Mouse (Mus musculus) kidney, adult 2 months (tissue): ENCODE results near the gene Grin2d. TPM values are rescaled to one million over a fixed set of nuclear protein-coding genes. Genes with fewer than 3 reads are reported as not detected.
"Not testable (repeated sequence)": the region's sequence is repeated elsewhere in the genome, so short reads cannot be mapped to it uniquely, and the experiment has no call there.

Experiments
- DNase-seq: peaks from one replicate; pipeline ENCODE4 v3.0.0; 2021
- H3K27ac ChIP-seq: fragments of 200-500 bp; 2 replicates; pipeline ENCODE4 v1.5.1; 2012; ENCODE audit warnings: low read depth, low read length, control low read depth, inconsistent platforms; ENCODE audit not compliant: insufficient read depth
- H3K27me3 ChIP-seq: fragments of 200-500 bp; replicated peaks from 2 replicates; pipeline ENCODE4 v1.6.1; 2012; ENCODE audit warnings: mild to moderate bottlenecking, moderate library complexity, low read length, inconsistent platforms; ENCODE audit not compliant: control insufficient read depth, insufficient read depth
- H3K36me3 ChIP-seq: fragments of 200-500 bp; 2 replicates; pipeline ENCODE4 v1.6.1; 2012; ENCODE audit warnings: mild to moderate bottlenecking, moderate library complexity, low read length, inconsistent platforms; ENCODE audit not compliant: control insufficient read depth, insufficient read depth
- H3K4me1 ChIP-seq: fragments of 200-500 bp; 2 replicates; pipeline ENCODE4 v1.6.1; 2011; ENCODE audit warnings: low read length; ENCODE audit not compliant: control insufficient read depth, insufficient read depth
- H3K4me3 ChIP-seq: fragments of 200-500 bp; 2 replicates; pipeline ENCODE4 v1.5.1; 2011; ENCODE audit warnings: mild to moderate bottlenecking, low read depth, low read length, control low read depth; ENCODE audit not compliant: insufficient read depth
- CTCF ChIP-seq: fragments of 200-500 bp; conservative IDR thresholded peaks from 2 replicates; pipeline ENCODE4 v1.5.1; 2011; ENCODE audit warnings: low read depth, mild to moderate bottlenecking, control low read depth, low read length, moderate library complexity, mixed read lengths; ENCODE audit not compliant: insufficient read depth, insufficient read length
- POLR2A ChIP-seq: fragments of 200-500 bp; IDR thresholded peaks from one replicate; pipeline ENCODE4 v1.6.1; 2011; ENCODE audit warnings: low read depth, low read length, control low read depth
- WGBS: fragments of 180-500 bp; shearing (Covaris S2); methylation state at CpG from one replicate; pipeline ENCODE4 v1.1.7; 2018; 5-methylcytosine and 5-hydroxymethylcytosine counted together
- polyA plus RNA-seq: library from polyadenylated mRNA; depleted of rRNA; stranded (reverse); fragments of >200 nt; gene quantifications from 2 replicates; pipeline ENCODE4 v1.2.3, GENCODE M21; 2012

The Grin2d gene
- polyA plus RNA-seq, 1 experiment, result 0.45 TPM

GRCm38 (mm10) chr7:45914067-45914466 is 35.9 kb upstream of the Grin2d start:
- TF ChIP-seq CTCF (no peak), POLR2A (no peak)
- Histone ChIP-seq H3K4me3 (no peak overlapping the region), H3K27ac (no peak overlapping the region), H3K4me1 (peaks cover 6% of the 10 kb centered on the region; the same call in 1 of the 2 replicates), H3K27me3 (no peaks in the 10 kb centered on the region), H3K36me3 (no peaks in the 10 kb centered on the region)
- DNase-seq, result no peak
- 90% methylated on average over 6 of the region's 6 CpGs for WGBS

- Histone ChIP-seq H3K4me3 (no peak overlapping the region), H3K4me1 (no peaks in the 10 kb centered on the region; the same call in 1 of the 2 replicates), H3K36me3 (no peaks in the 10 kb centered on the region), H3K27me3 (no peaks in the 10 kb centered on the region), H3K27ac (no peak overlapping the region)
- DNase-seq, result no peak
- WGBS, result 96% methylated on average over 16 of the region's 16 CpGs
- TF ChIP-seq POLR2A (no peak), CTCF (no peak)
Measured at GRCm38 (mm10) chr7:45909145-45909544, 31.0 kb upstream of the Grin2d start.

- H3K36me3 ChIP-seq, result no peaks in the 10 kb centered on the region
- DNase-seq, result peak; percentile 72
- no peaks in the 10 kb centered on the region; the same call in 1 of the 2 replicates for H3K4me1 ChIP-seq
- H3K4me3 ChIP-seq, result no peak overlapping the region
- TF ChIP-seq POLR2A, result no peak
- no peak for TF ChIP-seq CTCF
- no peak overlapping the region for H3K27ac ChIP-seq
- no peaks in the 10 kb centered on the region for H3K27me3 ChIP-seq
Measured at GRCm38 (mm10) chr7:45908384-45908783, 30.2 kb upstream of the Grin2d start.

- no peaks in the 10 kb centered on the region; the same call in 1 of the 2 replicates for H3K4me1 ChIP-seq
- H3K36me3 ChIP-seq, result no peaks in the 10 kb centered on the region
- DNase-seq, result no peak
- 91% methylated on average over 9 of the region's 9 CpGs for WGBS
- H3K27ac ChIP-seq, result no peak overlapping the region
- H3K4me3 ChIP-seq, result no peak overlapping the region
- TF ChIP-seq POLR2A, result no peak
- TF ChIP-seq CTCF, result no peak
- no peaks in the 10 kb centered on the region for H3K27me3 ChIP-seq
Measured at GRCm38 (mm10) chr7:45906622-45907021, 28.4 kb upstream of the Grin2d start.

- Histone ChIP-seq H3K4me3 (no peak overlapping the region), H3K36me3 (no peaks in the 10 kb centered on the region), H3K27me3 (no peaks in the 10 kb centered on the region), H3K27ac (no peak overlapping the region), H3K4me1 (no peaks in the 10 kb centered on the region; the same call in 1 of the 2 replicates)
- TF ChIP-seq POLR2A, result no peak
- no peak for TF ChIP-seq CTCF
- no peak for DNase-seq
- WGBS, result 67% methylated on average over 12 of the region's 12 CpGs
Measured at GRCm38 (mm10) chr7:45902481-45903002, 24.4 kb upstream of the Grin2d start.

- Histone ChIP-seq H3K4me1 (no peaks in the 10 kb centered on the region; the same call in 1 of the 2 replicates), H3K27ac (no peak overlapping the region), H3K4me3 (no peak overlapping the region), H3K36me3 (no peaks in the 10 kb centered on the region), H3K27me3 (no peaks in the 10 kb centered on the region)
- peak; percentile 63 for DNase-seq
- WGBS, result 43% methylated on average over 5 of the region's 5 CpGs
- no peak for TF ChIP-seq CTCF
- TF ChIP-seq POLR2A, result no peak
Measured at GRCm38 (mm10) chr7:45901562-45901961, 23.4 kb upstream of the Grin2d start.

- peak; percentile 48 for DNase-seq
- not testable (repeated sequence) for H3K27ac ChIP-seq, H3K4me1 ChIP-seq, H3K4me3 ChIP-seq, H3K36me3 ChIP-seq, H3K27me3 ChIP-seq
- WGBS, result 45% methylated on average over 4 of the region's 4 CpGs
Measured at GRCm38 (mm10) chr7:45898125-45898524, 19.9 kb upstream of the Grin2d start.
